Mouse (Mus musculus): ENCODE measurements around the gene Dr1.
A peak's percentile ranks its signal among the peaks of the same experiment; 100 is the strongest.
"Not testable (repeated sequence)": the region's sequence is repeated elsewhere in the genome, so short reads cannot be mapped to it uniquely, and the experiment has no call there.

The Dr1 gene

DNA sequence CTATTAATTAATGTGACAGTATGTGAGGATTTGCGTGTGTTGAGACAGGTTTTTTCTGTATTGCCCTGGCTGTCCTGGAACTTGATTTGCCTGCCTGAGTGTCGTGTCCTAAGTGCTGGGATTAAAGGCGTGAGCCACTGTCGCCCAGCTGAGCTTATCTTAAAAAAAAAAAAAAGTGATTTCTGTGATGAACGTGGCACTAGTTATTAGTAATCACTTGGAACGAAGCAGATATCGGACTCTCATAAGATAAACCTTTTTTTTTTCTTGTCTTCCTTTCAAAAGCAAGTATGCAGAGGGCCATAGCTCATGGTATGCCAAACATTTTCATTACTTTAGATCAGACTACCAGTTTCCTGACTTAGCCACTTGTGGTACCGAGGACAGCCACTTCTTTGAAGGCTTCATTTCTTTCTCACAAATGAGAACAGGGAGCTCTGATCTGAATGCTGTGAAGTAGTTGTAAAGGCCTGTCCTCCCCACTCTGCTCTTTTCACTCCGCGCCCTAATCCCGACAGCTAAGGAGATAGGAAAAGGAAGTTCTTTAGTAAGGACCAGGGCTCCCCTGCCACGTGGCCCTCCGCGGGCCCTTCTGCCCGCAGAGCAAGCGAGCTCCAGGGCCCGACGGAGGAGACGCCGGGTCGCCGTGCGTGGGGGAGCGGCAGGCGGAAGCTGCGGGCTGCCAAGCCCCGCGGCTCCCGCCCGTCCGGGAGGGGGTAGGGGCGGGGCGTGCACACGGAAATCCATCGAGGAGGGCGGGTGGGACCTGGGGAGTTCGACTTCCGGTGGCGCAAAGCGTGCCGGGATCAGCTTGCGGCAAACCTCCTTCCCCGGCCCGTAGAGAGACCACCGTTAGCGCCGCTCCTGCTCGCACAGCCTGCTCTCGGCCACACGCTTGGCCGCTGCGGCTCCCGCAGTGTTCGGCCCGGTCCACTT lies at the start of gene Dr1:
Gene Dr1 (plus strand): TSS at position 771 of the 936 bp plus-strand sequence.
- peak; percentile 58 to 72 for DNase-seq (ENCODE audit: low spot score in 2 of 2)

DNA sequence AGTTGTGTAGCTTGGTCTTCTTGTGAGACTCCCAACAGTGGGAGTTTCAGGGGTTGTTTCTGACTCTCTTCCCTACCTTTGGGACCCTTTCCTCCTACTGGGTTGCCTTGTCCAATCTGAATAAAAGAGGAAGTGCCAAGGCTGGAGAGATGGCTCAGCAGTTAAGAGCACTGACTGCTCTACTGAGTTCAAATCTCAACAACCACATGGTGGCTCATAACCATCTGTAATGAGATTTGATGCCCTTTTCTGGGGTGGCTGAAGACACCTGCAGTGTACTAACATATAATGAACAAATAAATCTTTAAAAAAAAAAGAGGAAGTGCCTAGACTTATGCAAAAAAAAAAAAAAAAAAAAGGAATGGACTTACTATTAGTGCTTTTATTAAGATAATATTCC lies 44.6 kb upstream of the Dr1 start:
- no peak for DNase-seq (ENCODE audit: low spot score in 2 of 2)

DNA sequence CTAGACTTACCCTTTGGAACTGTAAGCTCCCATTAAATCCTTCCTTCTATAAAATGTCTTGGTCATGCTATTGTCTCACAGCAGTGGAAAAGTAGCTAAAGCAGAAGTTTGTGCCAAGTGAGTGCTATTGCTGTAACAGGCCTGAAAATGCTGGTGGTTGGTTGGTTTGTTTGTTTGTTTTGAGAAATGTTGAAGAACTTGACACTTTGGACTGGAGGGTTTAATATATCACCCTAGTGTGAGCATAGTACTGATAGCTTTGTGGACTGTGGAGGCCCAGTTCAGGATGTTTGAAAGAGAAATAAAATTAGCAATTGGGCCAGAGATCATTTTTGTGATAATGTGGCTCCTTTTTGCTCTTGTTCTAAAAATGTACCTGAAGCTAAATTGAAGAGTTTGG lies 42.5 kb upstream of the Dr1 start:
- DNase-seq (ENCODE audit: low spot score in 2 of 2) = no peak

DNA sequence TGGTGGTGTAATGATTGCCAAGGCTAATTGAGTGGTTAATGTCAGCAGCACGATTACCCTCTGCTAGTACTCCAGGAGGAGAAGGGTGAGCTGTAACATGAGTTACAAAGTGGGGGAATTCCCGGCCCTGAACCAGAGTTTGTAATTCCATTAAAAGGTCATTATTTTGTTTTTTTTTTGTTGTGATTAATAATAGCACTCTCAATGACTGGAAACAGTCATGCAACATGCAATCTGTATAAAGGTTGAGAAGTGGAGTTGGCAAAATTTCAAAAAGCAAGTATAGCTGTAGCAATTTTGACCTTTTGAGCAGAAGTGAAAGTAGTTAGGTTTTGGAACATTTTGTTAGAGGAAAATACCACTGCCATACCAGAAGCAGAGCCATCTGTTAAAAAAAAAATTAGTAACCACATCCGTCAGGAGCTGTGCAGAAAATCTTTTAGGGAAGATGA lies 22.4 kb upstream of the Dr1 start:
- no peak for DNase-seq (ENCODE audit: low spot score in 2 of 2)

DNA sequence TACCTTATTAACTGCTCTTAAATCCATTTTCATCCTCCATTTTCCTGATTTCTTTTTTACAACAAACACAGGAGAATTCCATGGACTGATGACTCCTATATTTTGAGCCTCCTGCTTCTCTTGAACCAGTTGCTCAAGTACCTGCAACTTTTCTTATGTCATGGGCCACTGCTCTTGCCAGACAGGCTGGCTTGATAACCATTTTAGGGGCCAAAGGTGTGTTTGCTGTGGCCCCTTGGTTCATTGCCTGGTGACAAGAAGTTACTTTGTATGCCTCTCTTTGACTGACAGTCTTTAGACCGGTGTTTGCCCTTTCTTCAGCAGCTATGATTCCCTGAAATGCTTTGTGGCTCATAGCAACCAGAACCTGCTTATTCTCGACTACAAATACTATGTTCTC lies 18.7 kb upstream of the Dr1 start:
- no peak for DNase-seq (ENCODE audit: low spot score in 2 of 2)

DNA sequence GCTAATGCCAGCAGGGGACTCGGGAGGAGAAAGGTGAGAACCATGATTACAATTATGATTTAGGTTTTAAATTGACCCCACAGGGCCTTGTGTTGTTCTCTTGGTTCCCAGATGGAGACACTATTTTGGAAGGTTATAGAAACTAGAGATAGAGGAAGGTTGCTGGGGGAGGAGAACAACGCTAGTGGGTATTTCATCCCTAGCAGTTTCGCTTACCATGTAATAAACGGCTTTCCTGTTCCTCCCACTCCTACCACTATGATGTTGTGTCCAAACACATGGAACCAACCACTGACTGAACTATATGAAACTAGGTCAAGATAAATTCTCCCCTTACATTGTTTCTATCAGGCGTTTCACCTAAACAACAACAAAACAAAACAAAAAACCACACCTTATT lies 13.4 kb upstream of the Dr1 start:
- no peak for DNase-seq (ENCODE audit: low spot score in 2 of 2)

DNA sequence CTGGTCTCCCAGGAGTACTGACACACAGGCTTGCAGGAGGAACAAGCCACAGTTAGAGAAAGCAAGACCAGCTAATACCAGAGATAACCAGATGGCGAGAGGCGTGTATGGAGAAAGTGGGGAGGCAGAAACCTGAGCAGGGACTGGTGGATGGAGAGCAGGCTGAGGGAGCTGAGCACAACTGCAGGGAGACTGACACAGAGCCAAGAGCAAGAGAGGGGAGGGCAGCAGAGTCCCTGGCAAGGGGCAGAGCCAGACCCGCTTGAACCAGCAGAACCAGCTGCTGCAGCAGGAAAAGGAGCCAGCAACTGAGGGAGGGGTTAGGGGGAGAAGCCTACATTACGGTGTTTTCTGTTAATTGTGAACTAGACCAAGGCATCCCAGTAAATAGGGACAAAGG lies 6.0 kb upstream of the Dr1 start:
- DNase-seq (ENCODE audit: low spot score in 2 of 2) = no peak

DNA sequence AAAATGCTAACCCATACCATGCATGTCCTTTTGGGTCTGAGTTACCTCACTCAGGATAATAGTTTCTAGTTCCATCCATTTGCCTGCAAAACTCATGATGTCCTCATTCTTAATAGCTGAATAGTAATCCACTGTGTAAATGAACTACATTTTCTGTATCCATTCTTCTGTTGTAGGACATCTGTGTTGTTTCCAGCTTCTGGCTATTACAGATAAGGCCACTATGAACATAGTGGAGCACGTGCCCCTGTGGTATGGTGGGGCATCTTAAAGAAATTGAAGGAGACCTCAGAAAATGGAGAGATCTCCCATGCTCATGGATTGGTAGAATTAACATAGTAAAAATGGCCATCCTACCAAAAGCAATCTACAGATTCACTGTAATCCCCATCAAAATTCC lies 4.9 kb upstream of the Dr1 start:
- not testable (repeated sequence) for DNase-seq (ENCODE audit: low spot score in 2 of 2)

DNA sequence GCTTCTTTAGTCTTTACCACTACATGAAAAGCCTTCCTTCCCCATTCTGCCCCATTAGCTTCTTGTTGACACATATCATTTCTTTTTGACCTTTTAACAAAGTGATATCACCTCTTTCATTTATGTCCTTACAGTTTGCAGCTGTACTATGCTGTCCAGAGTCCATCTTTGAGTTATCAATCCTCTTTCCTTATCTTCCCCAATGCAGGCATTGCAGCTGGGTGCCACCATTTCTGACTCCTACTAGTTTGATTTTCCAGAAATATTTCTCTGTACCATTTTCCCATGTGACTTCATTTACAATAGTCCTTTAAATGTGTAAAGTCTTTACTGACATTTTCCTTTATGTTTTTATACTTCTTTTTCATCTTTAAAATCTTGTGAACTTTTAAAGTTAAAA lies 1.7 kb upstream of the Dr1 start:
- no peak for DNase-seq (ENCODE audit: low spot score in 2 of 2)

DNA sequence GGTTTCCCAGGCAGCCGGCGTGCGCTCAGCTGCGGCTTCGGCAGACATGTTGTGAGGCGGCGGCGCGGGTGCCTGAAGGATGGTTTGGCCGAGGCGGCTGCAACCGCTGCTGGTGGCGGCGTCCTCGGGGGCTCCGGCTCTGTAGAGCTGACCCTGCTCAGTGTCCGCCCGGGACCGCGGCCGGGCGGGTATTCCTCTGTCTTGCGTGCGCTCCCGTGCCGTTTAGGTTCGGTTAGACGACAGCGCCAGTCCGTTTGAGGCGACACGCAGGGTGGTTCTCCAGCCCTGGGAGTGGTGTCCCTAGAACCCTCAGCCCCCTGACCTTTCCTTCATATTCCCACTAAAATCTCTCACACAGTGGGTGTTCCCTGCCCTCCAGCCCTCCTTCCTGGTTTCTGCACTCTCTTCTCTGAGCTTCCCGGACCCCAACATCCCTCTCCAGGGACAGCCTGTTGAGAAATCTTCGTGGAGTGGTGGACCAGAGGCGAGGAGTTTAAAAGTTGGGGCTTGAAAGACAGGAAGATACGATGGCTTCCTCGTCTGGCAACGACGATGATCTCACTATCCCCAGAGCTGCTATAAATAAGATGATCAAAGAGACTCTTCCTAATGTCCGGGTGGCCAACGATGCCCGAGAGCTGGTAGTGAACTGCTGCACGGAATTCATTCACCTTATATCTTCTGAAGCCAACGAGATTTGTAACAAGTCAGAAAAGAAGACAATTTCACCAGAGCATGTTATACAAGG lies 540 bp downstream of the Dr1 start:
- no peak for DNase-seq (ENCODE audit: low spot score in 2 of 2)

DNA sequence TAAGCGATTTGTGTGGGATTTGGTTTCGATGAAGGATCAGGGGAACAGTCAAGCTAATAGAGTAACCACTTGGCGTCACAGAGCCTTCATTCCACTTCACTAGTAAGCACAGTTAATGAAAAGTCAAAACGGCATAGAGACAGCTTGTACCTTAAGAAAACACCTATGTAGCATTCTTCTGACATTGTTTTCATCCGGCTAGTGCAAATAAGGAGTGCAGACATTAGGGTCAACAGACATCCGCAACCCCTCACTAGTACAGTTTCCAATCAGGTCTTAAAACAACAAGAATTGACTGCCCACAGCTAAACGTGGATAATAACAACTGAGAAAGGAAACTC lies 1.1 kb downstream of the Dr1 start:
- DNase-seq (ENCODE audit: low spot score in 2 of 2) = no peak

DNA sequence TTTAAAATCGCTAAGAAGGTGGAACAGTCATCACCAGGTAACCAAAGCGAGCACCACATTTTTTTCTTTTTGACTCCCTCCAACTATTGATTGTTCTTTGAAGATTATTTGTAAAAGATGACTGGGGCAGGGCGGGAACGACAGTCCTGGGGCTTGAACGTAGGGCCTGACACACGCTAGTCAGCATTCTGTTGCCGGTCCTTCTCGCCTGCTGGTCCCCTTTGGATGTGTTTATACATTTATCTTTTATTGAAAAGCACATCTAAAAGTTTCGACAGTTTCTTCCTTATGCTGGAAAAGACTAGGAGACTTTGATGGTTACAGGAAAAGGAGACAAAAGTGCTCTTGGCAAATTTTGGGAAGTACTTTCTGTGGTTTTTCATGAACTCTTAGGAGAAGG lies 1.7 kb downstream of the Dr1 start:
- no peak for DNase-seq (ENCODE audit: low spot score in 2 of 2)

DNA sequence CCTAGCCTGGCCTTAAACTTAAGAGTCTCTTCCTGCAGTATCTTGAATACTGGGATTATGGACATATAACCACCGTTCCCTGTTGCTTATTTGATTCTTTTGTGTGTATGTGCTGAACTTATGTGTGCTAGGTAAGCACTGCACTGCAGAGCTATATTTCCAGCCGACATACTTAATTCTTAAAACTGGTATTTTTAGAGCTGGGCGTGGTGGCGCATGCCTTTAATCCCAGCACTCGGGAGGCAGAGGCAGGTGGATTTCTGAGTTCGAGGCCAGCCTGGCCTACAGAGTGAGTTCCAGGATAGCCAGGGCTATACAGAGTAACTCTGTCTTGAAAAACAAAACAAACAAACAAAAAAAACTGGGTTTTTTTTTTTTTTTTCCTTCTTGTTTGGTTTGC lies 2.6 kb downstream of the Dr1 start:
- DNase-seq (ENCODE audit: low spot score in 2 of 2) = not testable (repeated sequence)

DNA sequence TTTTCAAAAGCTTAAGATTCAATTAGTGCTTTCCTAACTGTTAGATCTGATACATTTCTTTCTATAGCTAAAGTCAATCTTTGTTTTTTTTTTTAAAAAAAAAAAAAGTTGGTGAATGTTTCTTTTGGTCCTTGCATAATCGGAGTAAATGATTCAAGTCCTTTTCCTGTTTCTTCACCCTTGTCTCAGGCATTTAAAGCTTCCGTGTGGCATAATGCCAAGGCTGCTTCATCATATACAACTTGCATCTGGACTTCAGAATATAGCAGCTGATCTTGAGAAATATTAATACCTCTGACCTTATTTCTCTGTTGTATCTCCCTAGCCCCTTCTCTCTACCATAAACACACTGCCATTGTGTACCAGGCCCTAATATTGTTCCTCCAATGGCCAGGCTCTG lies 18.3 kb downstream of the Dr1 start:
- DNase-seq (ENCODE audit: low spot score in 2 of 2) = no peak

DNA sequence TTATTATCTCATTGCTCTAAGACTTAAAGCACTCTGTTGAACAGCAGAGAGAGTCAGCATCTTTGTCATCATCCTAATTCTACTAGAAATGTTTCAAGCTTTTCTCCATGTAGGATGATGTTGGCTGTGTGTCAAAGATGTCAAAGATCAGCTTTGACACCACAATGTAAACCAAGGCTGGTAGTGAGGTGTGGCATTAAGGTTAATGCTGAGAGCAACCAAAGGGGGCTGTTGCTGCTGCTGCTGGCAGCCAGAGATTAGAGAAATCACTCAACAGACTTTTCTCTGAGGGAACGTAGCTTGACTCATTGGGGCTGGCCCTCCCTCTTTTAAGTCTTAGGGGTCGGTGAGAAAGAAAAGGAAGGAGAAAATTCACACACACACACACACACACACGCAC lies 32.9 kb downstream of the Dr1 start:
- DNase-seq (ENCODE audit: low spot score in 2 of 2) = no peak

DNA sequence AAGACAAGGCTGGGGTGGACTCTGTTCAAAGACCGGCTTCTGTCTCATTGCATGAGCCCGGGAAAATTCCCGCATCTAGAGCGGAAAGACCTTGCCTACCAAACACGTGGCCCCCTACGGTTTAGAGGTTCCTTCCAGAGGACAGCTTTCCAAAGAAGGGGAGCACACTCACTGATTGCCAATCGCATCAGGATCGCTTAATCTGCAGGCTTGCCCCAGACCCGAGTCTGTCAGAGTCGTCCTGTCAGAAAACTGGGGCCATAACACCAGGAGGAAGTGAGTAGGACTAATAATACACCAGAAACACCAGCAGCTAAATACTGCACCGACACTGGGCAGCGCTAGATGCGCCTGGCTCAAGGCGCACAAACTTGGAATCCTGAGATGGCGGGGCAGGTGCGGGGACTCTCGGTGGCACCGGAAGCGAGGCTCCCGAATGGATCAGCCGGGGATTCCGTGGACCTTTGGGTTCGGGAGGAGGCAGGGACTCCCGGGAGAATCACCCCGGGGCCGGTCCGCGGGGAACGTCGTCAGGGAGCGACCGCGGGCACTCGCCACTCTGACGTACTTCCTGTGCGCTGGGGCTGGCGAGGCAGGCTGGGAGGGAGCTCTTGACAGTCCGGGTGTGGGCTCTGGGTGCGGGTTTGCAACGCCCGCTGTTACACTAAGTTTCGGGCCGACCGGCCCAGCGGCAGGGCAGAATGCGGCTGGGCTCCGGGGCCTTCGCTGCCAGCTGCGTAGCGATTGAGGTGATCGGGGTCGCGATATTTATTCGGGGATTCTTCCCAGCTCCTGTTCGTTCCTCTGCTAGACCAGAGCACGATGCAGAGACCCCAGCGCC lies 43.7 kb downstream of the Dr1 start, which contains the start of gene Pigg:
Gene Pigg (plus strand): TSS at position 386 of the 841 bp plus-strand sequence.
- DNase-seq (ENCODE audit: low spot score in 2 of 2) = peak; percentile 80 to 89

DNA sequence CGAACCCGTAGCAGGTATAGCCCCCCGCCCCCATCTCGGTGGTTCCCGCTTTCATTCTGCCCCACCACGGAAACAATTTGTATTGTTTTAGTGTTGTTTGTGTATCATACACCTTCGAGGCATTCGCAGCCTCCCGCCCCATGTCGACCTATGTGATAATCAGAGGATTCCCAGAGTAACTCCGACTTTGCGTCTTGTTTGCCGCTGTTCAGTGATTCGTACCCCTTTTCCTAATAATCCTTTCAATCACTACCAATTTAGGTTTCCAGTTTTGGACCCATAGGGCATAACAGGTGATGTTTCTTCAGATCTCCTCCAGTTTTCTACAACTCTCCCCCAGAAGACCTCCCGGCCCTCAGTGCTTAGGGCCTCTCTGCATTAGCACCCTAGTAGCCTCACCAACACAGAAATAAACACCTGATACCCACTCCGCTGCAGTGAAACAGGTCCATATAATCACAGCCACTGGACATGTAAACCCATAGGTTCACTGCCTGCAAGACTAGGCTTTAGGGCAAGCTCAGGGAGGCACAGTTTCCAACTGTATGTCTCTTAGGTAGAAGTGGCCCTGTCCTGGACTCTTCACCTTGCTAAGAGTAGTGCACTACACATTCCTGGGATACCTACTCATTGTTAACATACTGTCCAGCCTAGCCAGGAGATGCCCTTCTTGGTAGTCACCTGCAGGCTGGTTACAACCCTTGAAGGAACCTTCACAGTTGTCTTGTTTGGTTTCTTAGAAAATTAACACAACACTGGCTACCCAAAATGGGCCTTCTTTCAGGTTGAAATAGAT lies 44.6 kb downstream of the Dr1 start:
- no peak for DNase-seq (ENCODE audit: low spot score in 2 of 2)

Measured in frontal cortex, postnatal 25 days (tissue).